Mouse (Mus musculus): ENCODE results near the gene Noxo1.
"Not testable (repeated sequence)": the region's sequence is repeated elsewhere in the genome, so short reads cannot be mapped to it uniquely, and the experiment has no call there.

Gene Noxo1

DNA sequence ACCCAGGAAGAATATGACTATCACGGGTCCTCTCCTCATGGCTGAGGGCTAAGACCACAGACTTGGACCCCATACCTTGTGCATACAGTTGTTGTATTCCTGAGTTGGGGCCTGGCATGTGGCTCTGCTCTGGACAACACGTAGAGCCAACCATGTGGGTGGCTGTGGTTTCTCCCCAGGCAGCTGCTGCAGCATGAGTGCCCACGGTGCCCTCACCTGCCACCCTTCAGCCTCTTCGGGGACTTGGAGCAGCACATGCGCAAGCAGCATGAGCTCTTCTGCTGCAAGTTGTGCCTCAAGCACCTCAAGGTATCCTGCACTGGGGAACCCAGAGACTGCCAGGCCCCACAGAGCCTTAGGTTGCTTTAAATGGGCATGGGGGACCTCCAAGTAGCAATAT, 19.2 kb upstream of the Noxo1 start:
- no peak for DNase-seq (ENCODE audit: low spot score in 2 of 2)

DNA sequence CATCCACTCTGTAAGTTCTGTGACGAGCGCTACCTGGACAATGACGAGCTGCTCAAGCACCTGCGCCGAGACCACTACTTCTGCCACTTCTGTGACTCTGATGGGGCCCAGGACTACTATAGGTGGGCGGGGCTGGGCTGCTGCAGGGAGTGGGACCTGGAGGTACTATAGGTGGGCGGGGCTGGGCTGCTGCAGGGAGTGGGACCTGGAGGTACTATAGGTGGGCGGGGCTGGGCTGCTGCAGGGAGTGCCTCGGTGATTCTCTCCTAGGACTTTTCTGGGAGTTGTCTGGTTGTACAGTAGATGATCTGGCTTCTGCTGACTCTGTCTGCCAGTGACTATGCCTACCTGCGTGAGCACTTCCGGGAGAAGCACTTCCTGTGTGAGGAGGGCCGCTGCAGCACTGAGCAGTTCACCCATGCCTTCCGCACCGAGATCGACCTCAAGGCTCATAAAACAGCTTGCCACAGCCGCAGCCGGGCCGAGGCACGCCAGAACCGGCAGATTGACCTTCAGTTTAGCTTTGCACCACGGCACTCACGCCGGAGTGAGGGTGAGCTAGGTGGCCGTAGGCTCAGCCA, 18.4 kb upstream of the Noxo1 start:
- no peak for DNase-seq (ENCODE audit: low spot score in 2 of 2)

DNA sequence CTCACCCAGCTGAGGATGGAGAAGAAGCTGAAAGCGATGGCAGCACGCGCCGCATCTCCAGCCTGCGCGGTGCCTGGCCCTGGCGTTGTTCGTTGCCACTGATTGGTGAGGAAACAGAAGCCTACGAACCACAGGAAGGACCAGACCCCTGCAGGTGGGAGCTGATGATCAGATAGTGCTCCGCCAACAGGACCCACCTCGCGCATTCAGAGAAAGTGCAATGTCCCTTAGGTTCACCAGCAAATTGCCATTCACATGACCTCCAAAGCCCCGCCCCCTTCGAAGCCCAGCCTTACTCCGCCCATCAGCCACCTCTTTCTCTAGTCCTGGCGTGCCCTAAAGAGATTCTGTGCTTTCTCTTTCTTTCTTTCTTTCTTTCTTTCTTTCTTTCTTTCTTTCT, 9.5 kb upstream of the Noxo1 start:
- no peak for DNase-seq (ENCODE audit: low spot score in 2 of 2)

DNA sequence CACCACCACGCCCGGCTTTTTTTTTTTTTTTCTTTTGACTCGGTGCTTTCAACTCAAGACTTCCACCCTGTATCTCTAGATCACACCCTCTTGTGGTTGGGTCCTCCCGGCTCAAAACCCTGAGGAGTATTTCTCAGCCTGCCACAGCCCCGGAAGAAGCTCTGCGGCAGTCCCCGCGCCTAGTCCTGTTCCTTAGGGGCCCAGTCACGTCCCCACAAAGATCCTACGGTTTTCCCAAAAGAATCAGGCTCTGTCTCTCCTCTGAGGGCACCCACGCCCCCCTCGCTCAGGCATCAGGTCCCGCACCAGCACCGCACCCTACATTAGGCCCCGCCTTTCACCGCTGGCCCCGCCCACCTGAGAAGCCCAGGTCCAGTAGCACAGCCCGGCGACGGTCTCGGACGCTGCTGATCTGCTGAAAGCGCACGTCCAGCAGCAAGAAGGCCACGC, 8.9 kb upstream of the Noxo1 start:
- no peak for DNase-seq (ENCODE audit: low spot score in 2 of 2)

DNA sequence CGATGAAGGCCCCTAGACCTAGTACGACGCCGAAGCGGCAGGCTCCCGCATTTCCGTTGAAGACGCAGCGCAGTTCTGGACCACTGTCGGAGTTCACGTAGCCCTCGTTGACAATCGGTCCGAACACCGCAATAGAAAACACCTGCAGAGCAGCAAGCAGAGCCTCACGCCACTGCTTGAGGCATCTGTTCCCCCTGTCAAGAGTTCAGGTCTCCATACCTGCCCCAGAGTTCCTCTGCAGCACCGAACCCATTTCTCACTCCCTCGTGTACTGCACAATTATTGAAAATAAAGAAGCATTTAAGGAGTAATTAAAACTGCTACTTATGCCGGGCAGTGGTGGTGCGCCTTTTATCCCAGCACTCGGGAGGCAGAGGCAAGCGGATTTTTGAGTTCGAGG, 8.4 kb upstream of the Noxo1 start:
- DNase-seq (ENCODE audit: low spot score in 2 of 2), result no peak

DNA sequence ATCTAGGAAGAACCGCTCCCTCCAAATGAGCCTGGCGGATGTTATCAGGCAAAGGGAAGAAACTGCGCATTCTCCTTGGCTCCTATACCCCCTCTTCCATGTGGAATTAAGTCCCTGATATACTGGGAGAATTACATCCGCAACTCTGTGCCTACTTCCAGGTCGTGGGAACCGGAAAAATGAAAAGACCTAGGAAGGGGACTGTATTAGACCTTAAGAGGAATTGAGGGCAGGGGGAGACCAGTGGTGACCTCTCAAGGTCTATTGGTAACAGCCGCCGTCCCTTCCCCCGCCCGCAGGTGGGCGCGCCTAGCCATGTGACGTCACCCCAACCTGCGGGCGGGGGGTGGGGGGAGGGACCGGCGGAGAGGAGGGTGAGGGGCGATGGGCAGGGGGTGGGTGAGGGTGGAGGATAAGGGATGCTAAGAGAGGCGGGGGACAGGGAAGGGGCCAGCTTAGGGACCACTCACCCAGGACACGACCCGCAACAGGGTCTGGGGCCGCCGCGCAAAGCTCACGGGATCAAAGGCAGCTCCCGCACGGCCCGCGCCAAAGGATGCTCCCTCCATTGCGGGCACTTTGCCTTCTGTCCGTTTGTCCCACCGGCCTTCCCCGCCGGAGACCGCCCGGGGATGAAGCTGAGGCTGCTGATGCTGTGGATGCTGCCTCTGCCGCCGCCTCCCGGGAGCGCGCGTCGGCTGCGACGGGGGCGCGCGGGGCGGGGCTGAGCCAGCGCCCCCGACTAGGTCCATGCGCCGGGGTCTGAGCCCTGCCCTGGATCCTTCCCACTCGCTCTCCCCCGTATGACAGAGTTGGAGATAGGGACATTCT, 6.6 kb upstream of the Noxo1 start, which contains the start of gene Syngr3:
Gene Syngr3 (minus strand): TSS at position 705 of the 831 bp plus-strand sequence.
- no peak for DNase-seq (ENCODE audit: low spot score in 2 of 2)

DNA sequence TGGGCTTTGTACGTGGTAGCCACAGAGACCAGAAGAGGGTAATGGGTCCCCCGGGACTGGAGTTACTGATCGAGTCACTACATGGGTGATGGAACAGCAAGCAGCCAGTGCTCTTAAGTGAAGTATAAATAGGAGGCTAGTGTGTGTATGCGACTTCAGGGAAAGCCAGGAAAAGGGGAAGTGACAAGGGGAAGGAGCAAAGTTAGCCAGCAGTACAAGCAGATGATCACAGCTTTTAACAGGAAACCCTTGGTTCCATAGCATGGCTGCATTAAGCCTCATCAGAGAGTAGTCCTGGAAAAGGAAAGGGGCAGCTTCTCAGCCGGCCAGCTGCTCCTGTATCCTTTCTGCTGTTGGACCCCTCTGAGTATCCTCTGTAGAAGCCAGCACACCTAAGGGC, 3.6 kb upstream of the Noxo1 start:
- no peak for DNase-seq (ENCODE audit: low spot score in 2 of 2)

DNA sequence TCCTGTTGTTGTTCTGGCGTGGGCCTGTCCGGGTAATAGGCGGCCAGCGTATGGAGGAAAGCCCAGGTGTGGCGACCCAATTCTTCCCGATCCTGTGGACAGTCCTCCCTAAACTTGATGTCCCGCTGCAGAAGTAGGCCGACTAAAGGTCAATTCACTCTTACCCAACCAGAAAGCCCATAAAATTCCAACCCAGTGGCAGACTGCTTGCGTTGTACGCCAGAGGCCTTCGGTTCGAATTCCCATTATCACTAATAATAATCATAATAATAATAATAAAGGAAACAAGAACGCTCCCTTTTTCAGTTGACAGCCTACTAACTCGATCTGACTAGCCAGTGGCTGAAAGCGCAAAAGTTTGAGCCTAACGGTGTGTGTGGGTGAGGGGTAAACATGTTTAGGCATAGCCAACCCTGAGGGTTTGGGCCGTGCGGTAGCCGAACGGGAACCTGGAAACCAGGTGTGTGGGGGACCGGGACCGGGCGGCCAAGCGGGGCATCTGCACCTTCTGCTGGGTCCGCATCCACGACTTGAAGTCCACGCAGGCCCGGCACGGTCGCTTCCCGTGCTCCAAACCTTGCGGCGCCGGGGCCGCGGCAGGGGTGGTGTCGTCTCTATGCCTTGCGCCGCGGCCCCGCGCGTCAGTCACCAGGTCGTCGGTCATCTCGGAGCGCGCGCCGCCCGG, 566 bp upstream of the Noxo1 start:
- no peak for DNase-seq (ENCODE audit: low spot score in 2 of 2)

DNA sequence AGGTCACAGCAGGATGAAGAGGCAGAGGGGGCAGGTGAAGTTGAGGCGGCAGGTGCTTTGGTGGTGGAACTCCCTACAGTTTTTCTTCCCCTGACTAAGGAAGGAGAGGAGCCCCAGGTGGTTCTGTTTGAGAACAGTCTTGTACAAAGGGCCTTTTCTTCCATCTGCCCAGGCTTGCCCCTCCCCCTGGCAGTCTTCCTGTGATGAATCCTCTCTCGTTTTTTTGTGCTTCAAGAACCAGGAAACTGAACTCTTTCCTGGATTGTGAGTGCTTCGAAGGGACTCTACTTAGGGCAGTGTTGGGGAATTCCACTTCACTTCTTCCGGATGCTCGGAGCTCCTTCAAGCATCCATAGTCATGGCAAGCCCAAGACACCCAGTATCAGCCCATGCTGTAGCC, 2.0 kb downstream of the Noxo1 start:
- DNase-seq (ENCODE audit: low spot score in 2 of 2), result no peak

DNA sequence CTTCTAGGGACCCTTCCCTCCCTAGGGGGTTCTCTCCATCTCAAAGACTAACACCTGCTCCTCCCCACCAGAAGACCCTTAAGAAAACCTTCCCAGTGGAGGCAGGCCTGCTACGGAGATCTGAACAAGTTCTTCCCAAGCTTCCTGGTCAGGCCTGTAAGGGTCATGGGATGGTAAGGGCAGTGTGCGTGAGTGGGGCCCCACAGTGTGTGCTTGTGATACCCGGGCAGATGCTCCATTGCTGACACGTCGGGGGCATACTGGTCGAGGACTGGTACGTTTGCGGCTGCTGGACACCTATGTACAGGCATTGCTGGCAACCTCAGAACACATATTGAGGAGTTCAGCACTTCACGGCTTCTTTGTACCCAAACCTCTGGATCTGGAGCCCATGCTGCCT, 2.7 kb downstream of the Noxo1 start:
- DNase-seq (ENCODE audit: low spot score in 2 of 2), result no peak

DNA sequence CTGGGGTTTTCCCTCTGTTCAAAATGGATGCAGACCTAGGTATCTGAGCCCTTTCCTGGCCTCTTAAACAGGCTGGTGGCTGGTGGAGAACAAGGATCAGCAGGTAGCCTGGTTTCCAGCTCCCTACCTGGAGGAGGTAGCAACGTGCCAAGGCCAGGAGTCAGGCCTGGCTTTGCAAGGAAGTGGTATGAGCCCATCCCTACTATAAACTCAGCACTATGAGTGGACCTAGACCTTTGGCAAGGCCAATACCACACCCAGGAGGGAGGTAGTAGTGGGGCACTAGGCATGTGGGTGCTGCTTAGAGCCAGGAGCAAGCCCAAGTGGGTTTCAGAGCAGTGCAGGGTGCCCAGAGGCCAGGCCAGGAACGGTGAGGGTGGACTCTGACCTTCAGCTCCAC, 3.4 kb downstream of the Noxo1 start:
- DNase-seq (ENCODE audit: low spot score in 2 of 2), result no peak

DNA sequence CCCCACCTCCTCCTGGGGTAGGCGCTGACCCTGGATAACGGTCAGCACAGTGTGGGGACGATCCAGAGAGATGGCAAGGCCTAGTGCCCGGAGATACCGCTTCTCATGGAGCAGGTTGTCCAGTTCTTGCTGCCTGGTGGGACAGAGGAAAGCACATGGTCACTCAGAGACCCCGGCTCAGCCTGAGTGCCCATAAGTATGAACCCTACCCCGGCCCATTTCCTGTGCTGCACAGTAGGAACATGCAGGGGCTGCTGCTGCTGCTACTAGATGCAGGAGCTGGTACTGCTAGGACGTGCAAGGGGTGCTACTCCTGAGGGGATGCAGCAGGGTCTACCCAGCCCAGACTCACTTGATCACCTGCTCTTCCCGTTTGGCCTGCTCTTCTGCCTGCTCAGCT, 5.2 kb downstream of the Noxo1 start:
- DNase-seq (ENCODE audit: low spot score in 2 of 2), result no peak

DNA sequence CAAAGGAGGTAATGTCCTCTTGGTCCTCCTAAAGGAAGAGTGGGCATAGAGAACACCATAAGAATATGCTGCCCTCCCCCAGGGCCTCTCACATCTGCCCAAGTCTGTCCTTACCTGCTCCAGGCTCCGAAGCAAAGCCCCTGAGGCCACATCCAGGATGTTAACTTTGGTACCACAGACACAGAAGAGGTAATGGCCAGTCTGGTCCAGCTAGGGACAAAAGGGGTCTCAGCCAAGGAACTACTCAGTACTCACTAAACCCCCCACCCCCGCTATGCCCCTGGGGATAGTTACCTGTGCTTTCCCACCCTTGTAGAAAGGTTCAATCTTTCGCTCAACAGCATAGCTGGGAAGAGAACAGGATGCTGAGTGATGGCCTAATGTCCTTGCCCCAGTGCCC, 9.8 kb downstream of the Noxo1 start:
- no peak for DNase-seq (ENCODE audit: low spot score in 2 of 2)

DNA sequence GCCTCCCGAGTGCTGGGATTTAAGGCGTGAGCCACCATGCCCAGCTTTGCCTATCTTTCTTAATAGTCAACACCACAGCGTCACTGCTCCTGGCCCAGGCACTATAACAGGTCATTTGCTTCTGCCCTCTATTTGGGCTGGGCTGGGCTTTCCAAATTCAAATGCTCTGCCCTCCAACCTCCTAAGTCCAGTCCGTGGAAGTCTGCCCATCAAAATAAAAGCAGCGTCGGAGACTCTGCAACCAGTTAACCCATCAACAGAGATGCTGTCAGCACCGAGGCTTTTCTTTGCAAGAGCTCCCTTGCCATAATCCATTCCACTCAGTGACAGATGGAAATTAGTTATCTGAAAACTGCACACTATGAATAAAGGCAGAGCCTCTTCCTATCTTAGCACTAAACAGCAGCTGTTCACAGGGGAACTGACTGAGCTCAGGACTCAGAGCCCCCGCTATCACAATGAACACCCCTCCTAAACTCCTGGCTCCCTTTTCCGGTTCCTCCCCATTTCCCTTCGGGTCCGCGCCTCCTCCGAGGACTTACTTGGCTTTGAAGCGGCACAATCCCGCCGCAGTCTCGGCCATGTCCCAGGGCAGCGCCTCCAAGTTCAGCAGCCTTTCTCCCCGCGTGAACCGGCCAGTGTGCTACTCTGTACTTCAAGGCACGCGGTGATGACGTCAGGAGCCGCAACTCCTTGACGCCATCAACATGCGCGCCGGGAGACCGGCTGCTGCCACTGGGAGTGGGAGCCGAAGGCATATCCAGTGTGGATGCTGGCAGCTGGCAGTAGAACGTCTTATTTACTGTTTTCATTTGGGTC, 11.2 kb downstream of the Noxo1 start, which contains the start of gene Tbl3:
Gene Tbl3 (minus strand): TSS at position 679 of the 819 bp plus-strand sequence.
- peak; percentile 93 to 95 for DNase-seq (ENCODE audit: low spot score in 2 of 2)

DNA sequence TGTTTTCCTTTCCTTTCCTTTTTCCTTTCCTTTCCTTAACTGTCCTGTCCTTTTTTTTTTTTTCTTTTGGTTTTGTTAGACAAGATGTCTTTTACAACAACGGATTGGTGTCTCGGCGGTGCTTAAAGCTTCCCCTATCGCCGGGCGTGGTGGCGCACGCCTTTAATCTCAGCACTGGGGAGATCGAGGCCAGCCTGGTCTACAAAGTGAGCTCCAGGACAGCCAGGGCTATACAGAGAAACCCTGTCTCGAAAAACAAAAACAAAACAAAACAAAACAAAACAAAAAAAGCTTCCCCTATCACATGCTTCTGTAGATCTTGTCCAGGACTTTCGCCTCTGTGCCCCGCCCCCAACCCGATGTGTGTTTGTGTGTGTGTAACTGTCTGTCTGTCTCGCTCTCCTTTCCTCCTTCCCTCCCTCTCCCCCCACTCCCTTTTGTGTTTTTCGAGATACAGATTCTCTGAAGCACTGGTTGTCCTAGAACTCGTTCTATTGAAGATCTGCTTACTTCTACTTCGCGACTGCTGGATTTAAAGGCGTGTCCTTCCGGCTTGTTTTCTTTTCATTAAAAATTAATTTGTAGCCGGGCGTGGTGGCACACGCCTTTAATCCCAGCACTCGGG, 11.9 kb downstream of the Noxo1 start:
- no peak for DNase-seq (ENCODE audit: low spot score in 2 of 2)

DNA sequence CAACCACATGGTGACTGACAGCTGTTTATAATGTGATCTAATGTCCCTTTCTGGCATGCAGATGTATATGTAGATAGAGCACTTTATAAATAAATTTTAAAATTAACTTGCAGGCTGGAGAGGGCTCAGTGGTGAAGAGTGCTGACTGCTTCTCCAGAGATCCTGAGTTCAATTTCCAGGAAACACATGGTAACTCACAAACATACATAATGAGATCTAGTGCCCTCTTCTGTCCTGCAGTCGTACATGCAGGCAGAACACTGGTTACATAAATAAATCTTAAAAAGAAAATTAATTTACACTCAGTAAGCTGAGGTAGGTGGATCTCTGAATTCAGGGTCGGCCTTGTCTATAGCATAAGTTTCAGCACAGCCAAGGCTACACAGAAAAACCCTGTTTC, 12.6 kb downstream of the Noxo1 start:
- no peak for DNase-seq (ENCODE audit: low spot score in 2 of 2)

DNA sequence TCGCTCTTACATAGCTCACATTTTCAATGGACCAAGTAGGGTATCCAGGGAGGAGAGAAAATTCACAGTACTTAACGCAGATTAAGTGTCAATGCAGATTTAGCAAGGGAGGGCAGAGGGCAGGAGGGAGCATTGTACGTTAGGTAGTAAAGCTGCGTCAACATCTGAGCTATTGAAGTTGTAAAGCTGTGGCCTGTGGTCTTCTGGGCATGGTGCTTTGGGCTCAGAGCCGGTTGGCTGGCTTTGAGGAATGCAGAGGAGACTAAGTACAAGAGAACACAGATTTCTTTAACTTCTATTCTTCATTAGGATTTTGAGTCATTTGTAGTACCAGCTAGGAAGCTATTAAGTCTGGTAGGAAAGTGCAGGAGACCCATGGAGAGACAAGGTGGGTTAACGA, 19.5 kb downstream of the Noxo1 start:
- no peak for DNase-seq (ENCODE audit: low spot score in 2 of 2)

DNA sequence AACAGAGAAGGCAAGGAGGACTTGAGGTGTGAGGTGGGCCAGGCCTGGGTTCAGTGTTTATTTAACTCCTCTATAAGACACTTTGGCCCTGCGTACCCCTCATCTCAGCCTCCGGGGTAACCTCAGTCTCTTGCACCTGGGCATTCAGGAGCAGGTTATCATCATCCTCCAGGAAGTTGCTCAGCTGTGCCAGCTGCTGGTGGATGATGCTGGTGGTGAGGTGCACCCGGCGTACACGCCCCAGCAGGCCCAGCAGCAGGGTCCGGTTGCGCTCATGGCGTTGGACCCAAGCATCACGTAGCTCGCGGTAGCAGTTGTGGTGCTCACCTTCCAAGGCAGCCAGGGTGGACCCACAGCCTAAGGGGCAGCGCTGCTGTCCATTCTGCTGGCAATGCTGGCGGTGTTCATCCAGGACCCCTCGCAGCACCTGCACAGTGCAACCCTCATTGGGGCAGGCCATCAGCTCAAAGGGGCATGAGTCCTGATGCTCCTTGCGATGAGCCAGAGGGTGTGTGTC, 20.2 kb downstream of the Noxo1 start:
- no peak for DNase-seq (ENCODE audit: low spot score in 2 of 2)

DNA sequence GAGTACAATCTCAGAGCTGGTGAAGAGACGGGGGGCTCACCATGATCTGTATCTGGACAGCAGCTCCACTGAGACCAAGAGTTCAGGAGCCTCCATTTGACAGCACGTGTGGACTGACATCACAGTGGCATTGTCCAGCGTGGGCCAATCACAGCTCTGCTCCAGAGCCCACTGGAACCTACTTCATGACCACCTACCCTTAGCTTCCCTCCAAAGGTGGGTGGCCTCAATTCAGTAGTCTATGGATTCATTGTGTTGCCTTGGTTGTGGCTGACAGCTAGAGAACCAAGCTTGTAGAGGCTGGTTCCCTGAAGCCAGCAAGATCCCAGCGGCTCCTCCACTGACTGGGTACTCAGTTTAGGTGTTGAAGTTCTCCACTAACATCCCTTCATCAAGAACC, 21.9 kb downstream of the Noxo1 start, which contains the start of the genes Rnf151 and Rps2:
Gene Rnf151 (minus strand): TSS at position 121 of the 400 bp plus-strand sequence.
Gene Rps2 (plus strand): TSS at position 174 of the 400 bp plus-strand sequence.
- no peak for DNase-seq (ENCODE audit: low spot score in 2 of 2)

DNA sequence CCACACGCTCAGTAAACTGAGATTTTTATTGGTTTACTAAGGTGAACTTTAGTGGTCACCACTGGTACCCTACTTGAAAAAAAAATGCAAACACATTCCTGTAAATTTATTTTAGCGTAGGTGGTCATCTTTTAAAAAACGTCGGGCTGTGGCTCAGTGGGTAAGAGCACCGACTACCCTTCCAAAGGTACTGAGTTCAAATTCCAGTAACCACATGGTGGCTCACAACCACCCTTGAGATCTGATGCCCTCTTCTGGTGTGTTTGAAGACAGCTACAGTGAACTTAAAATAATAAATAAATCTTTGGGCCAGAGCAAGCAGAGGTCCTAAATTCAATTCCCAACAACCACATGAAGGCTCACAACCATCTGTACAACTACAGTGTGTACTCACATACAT, 22.9 kb downstream of the Noxo1 start:
- DNase-seq (ENCODE audit: low spot score in 2 of 2), result not testable (repeated sequence)

Measured in right cerebral cortex, postnatal 36 days (tissue).